Mouse (Mus musculus) stomach, postnatal 0 days (tissue): ENCODE data around the gene Atp8a2. TPM values are rescaled to one million over a fixed set of nuclear protein-coding genes. Genes with fewer than 3 reads are reported as not detected.

Source experiments
- ATAC-seq: fragments of 200-750 bp; cut with Nextera tagmentation; 2 replicates; pipeline ENCODE4 v1.8.0; 2017; ENCODE audit not compliant: low FRiP score, low TSS enrichment
- DNase-seq: peaks from one replicate; pipeline ENCODE4 v3.0.0-alpha.2; 2016; ENCODE audit warnings: low spot score
- H3K27ac ChIP-seq: fragments of 300-500 bp; sonication (generic); replicated peaks from 2 replicates; pipeline ENCODE4 v1.5.1; 2014; ENCODE audit warnings: mild to moderate bottlenecking, control low read depth
- H3K27me3 ChIP-seq: fragments of 300-500 bp; sonication (generic); 2 replicates; pipeline ENCODE4 v1.6.1; 2014; ENCODE audit warnings: low read length; ENCODE audit not compliant: control insufficient read depth, insufficient read depth
- H3K36me3 ChIP-seq: fragments of 300-500 bp; sonication (generic); 2 replicates; pipeline ENCODE4 v1.6.1; 2014; ENCODE audit warnings: low read length, mixed read lengths; ENCODE audit not compliant: control insufficient read depth, insufficient read depth
- H3K4me1 ChIP-seq: fragments of 300-500 bp; sonication (generic); replicated peaks from 2 replicates; pipeline ENCODE4 v1.6.1; 2014; ENCODE audit warnings: antibody characterized with exemption; ENCODE audit not compliant: control insufficient read depth, insufficient read depth
- H3K4me2 ChIP-seq: fragments of 300-500 bp; sonication (generic); replicated peaks from 2 replicates; pipeline ENCODE4 v1.6.1; 2014; ENCODE audit warnings: low read depth, mild to moderate bottlenecking, control low read depth, moderate library complexity
- H3K4me3 ChIP-seq: fragments of 300-500 bp; sonication (generic); 2 replicates; pipeline ENCODE4 v1.5.1; 2014; ENCODE audit warnings: low read depth, low read length, control low read depth
- H3K9ac ChIP-seq: fragments of 300-500 bp; sonication (generic); 2 replicates; pipeline ENCODE4 v1.6.1; 2014; ENCODE audit warnings: mild to moderate bottlenecking, low read length, control low read depth, mixed read lengths
- H3K9me3 ChIP-seq: fragments of 300-500 bp; sonication (generic); 2 replicates; pipeline ENCODE4 v1.6.1; 2016; ENCODE audit warnings: low read length; ENCODE audit not compliant: control insufficient read depth
- CTCF ChIP-seq: IDR thresholded peaks from 2 replicates; pipeline ENCODE4 v1.5.1; 2016; ENCODE audit warnings: antibody characterized with exemption, low read depth, mild to moderate bottlenecking, moderate library complexity
- EP300 ChIP-seq: optimal IDR thresholded peaks from 2 replicates; pipeline ENCODE3; 2016; ENCODE audit warnings: antibody characterized with exemption
- WGBS: fragments of 180-500 bp; shearing (Covaris S2); extraction: QIAGEN DNeasy Blood & Tissue Kit; methylation state at CpG from one replicate; pipeline ENCODE4 v1.1.7; 2014; 5-methylcytosine and 5-hydroxymethylcytosine counted together
- polyA plus RNA-seq: library from polyadenylated mRNA; unstranded; fragments of >200 nt; fragmentation: Nextera tagmentation; extraction: Ambion mirVana; gene quantifications from 2 replicates; pipeline ENCODE4 v1.2.1, GENCODE M21; 2015

The Atp8a2 gene
- polyA plus RNA-seq, 1 experiment from 2014 or later, result 6.3 TPM

DNA sequence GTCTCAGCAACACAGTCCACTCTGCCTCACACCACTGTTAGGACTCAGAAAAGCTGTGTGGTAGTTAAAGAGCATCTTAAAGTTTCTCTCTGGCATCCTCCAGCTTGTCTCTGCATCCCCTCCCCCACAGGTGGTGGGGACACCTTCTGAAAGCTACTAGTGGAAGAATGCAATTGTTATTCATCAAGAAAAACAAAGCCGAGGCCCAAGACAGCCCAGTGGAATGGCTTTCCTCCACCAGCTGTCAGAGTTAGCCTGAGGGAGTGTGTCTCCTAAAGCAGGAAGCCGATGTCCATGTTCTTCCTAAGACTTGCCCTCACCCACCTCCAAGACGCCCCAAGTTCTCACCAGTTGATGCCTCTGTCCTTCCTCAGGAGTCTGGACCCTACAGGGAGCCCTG is 48.1 kb downstream of the Atp8a2 start:
- Histone ChIP-seq H3K27ac (no peak overlapping the region), H3K9me3 (no peaks in the 10 kb centered on the region), H3K36me3 (no peaks in the 10 kb centered on the region), H3K4me1 (no peaks in the 10 kb centered on the region), H3K4me2 (no peak overlapping the region), H3K9ac (no peak overlapping the region), H3K27me3 (no peaks in the 10 kb centered on the region), H3K4me3 (no peak overlapping the region)
- no peak for ATAC-seq
- DNase-seq, result no peak
- TF ChIP-seq EP300, result no peak
- TF ChIP-seq CTCF, result no peak
- 37% methylated on average over 3 of the region's 3 CpGs for WGBS

DNA sequence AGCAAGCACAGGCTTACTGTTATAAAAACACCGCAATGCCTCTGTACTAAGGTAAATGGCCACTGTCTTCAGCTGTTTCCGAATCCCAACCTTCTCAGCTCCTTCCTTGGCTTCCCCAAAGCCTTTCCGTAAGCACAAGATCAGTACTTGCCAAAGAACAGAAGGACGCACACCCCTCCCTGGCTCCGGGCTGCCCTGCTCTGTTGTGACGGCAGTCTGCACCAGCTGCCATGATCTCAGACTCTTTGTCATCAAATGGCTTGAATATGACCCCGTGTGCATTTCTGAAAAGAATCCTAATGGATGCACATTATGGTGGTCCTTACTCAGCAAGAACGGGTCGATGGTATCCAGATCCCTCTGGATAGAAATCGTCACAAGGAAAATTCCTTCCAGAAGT is 53.7 kb downstream of the Atp8a2 start:
- 80% methylated on average over 10 of the region's 10 CpGs for WGBS
- H3K4me3 ChIP-seq, result no peak overlapping the region
- H3K4me2 ChIP-seq, result no peak overlapping the region
- H3K4me1 ChIP-seq, result no peaks in the 10 kb centered on the region
- no peak for TF ChIP-seq EP300
- no peak for TF ChIP-seq CTCF
- no peak for ATAC-seq
- no peaks in the 10 kb centered on the region for H3K27me3 ChIP-seq
- no peaks in the 10 kb centered on the region for H3K9me3 ChIP-seq
- H3K9ac ChIP-seq, result no peak overlapping the region
- no peak overlapping the region for H3K27ac ChIP-seq
- no peaks in the 10 kb centered on the region for H3K36me3 ChIP-seq
- no peak for DNase-seq

DNA sequence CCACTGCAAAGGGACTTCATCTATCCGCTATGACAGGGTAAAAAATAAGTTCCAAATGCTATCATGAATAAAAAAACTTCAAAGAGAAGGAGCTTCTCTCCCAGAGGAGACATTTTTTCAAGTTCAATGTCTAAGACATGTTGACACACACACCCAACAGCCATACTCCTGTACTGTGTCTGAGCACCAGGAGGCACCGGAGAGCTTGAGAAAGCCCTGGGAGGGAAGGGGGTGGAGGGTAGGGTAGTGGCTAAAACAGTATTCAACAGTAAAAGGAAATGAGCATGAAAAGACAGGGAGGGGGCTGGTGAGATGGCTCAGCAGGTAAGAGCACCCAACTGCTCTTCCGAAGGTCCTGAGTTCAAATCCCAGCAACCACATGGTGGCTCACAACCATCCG is 58.6 kb downstream of the Atp8a2 start:
- Histone ChIP-seq H3K9me3 (no peaks in the 10 kb centered on the region), H3K27me3 (no peaks in the 10 kb centered on the region), H3K4me2 (no peak overlapping the region), H3K4me3 (no peak overlapping the region), H3K9ac (no peak overlapping the region), H3K4me1 (no peaks in the 10 kb centered on the region), H3K36me3 (no peaks in the 10 kb centered on the region), H3K27ac (no peak overlapping the region)
- no peak for TF ChIP-seq EP300
- peak; percentile 54 for TF ChIP-seq CTCF
- WGBS, result 86% methylated on average over 3 of the region's 4 CpGs
- ATAC-seq (peak; percentile 51; the same call in 1 of the 2 replicates), DNase-seq (peak; percentile 38)

DNA sequence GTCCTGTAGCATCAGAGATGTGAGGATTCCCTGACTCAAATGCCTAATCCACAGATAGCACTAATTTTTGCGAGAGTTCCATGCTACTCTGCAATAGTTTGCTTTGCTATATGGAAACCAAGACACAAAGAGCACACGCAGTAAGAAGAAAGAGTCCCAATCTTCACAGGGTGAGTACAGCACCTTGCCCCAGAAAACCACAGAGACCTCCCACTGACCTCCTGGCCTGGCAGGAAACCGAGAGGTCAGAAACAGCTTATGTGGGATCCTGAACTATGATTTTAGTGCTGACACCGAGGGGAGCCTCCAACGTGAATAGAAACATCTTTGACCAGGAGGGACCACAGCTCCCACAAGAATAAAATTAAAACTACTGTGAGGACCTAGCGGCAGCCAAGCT is 59.2 kb downstream of the Atp8a2 start:
- no peak overlapping the region for H3K4me2 ChIP-seq
- H3K9me3 ChIP-seq, result no peaks in the 10 kb centered on the region
- H3K9ac ChIP-seq, result no peak overlapping the region
- H3K27me3 ChIP-seq, result no peaks in the 10 kb centered on the region
- TF ChIP-seq EP300 (no peak), CTCF (no peak)
- no peaks in the 10 kb centered on the region for H3K36me3 ChIP-seq
- WGBS, result 70% methylated on average over 6 of the region's 6 CpGs
- H3K27ac ChIP-seq, result no peak overlapping the region
- H3K4me3 ChIP-seq, result no peak overlapping the region
- ATAC-seq (no peak), DNase-seq (no peak)
- no peaks in the 10 kb centered on the region for H3K4me1 ChIP-seq

DNA sequence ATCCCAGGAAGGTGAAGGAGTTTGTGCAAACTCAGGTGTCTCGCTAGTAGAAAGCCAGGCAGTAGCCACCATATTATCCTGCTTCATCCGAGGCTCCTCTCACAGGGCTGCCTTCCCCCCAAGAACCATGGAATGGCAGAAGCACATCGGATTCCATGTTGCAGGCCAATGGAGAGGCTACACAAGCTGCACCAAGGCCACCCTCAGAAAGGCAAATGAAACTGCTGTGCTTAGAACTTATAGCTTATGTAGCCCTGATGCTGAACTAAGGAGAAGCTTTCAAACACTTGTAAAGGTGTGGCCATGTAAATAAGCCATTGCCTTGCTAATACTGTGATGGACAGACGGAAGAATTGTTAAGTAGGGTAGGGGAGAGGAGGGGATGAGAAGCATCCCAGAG is 61.2 kb downstream of the Atp8a2 start:
- H3K9ac ChIP-seq, result no peak overlapping the region
- H3K36me3 ChIP-seq, result no peaks in the 10 kb centered on the region
- no peak for ATAC-seq
- no peak for TF ChIP-seq CTCF
- no peak for TF ChIP-seq EP300
- no peaks in the 10 kb centered on the region for H3K27me3 ChIP-seq
- no peak overlapping the region for H3K27ac ChIP-seq
- no peaks in the 10 kb centered on the region for H3K4me1 ChIP-seq
- H3K9me3 ChIP-seq, result no peaks in the 10 kb centered on the region
- 83% methylated on average over 4 of the region's 4 CpGs for WGBS
- no peak for DNase-seq
- H3K4me2 ChIP-seq, result no peak overlapping the region
- H3K4me3 ChIP-seq, result no peak overlapping the region

DNA sequence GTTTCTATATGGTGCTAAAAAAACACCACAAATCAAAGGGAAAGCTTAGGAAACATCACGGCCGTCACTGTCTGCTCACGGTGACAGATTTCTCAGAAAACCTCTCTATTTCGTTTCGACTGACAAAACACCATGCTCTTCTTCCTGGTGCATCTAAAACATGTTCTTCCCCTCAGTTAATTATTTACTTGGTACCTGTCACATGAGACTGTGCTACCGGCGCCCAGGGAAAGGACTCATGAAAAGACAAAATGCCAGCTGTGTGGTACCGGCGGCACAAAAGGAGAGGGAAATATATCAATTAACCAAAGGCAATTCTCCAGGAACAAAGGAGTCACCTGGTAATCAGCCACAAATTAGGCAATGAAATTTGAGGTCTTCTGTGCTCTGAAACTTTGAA is 62.3 kb downstream of the Atp8a2 start:
- H3K9ac ChIP-seq, result no peak overlapping the region
- H3K27me3 ChIP-seq, result no peaks in the 10 kb centered on the region
- no peaks in the 10 kb centered on the region for H3K9me3 ChIP-seq
- no peak overlapping the region for H3K4me3 ChIP-seq
- no peaks in the 10 kb centered on the region for H3K36me3 ChIP-seq
- TF ChIP-seq EP300 (no peak), CTCF (no peak)
- WGBS, result 75% methylated on average over 9 of the region's 9 CpGs
- H3K4me1 ChIP-seq, result no peaks in the 10 kb centered on the region
- H3K27ac ChIP-seq, result no peak overlapping the region
- DNase-seq (no peak), ATAC-seq (no peak)
- H3K4me2 ChIP-seq, result no peak overlapping the region
